Mouse (Mus musculus) olfactory bulb, adult 2 months (tissue): Measurements from ENCODE around the gene Bysl.

ENCODE experiments used
- CTCF ChIP-seq: fragments of 200-500 bp; IDR thresholded peaks from 2 replicates; pipeline ENCODE4 v1.5.1; 2012; ENCODE audit warnings: low read depth, mild to moderate bottlenecking, low read length, moderate library complexity; ENCODE audit not compliant: insufficient read depth
- POLR2A ChIP-seq: fragments of 200-500 bp; IDR thresholded peaks from 2 replicates; pipeline ENCODE4 v1.6.1; 2012; ENCODE audit warnings: mild to moderate bottlenecking, low read depth, low read length, moderate library complexity; ENCODE audit not compliant: insufficient read depth

GRCm38 (mm10) chr17:47593215-47593853 is 18.0 kb downstream of the Bysl start:
- TF ChIP-seq CTCF (no peak), POLR2A (peak; percentile 55)
